Mouse (Mus musculus) heart, postnatal 36 days (tissue): Measurements from ENCODE around the gene Myo16. TPM values are rescaled to one million over a fixed set of nuclear protein-coding genes. Genes with fewer than 3 reads are reported as not detected.

Experiments used
- DNase-seq, 2 experiments: peaks; one replicate each; pipeline ENCODE4 v3.0.0; 2021 to 2022
- intact Hi-C: fragments of 180-260 bp; cut with DNase I; formaldehyde crosslinking; loops from one replicate; pipeline ENCODE4 v1.15.1; 2025
- total RNA-seq, 2 experiments: library from RNA; stranded (reverse); gene quantifications; 2 replicates each; pipeline ENCODE4 v1.2.3; 2021

Myo16 gene
- total RNA-seq, result 1 to 10 TPM; 2.4 to 3.2 TPM

GRCm38 (mm10) chr8:10153611-10154438 lies at the start of gene Myo16:
TSS of gene Myo16 (plus strand) at chr8:10153911.
- no peak for DNase-seq
- intact Hi-C loops, result no loop called here

- DNase-seq, result no peak
- intact Hi-C loops, result no loop called here
Measured at GRCm38 (mm10) chr8:10108516-10109271, 45.0 kb upstream of the Myo16 start.

- no peak for DNase-seq
- intact Hi-C loops, result no loop called here
Measured at GRCm38 (mm10) chr8:10122749-10123148, 31.0 kb upstream of the Myo16 start.

- no peak for DNase-seq
- intact Hi-C loops, result no loop called here
Measured at GRCm38 (mm10) chr8:10123412-10123811, 30.3 kb upstream of the Myo16 start.

- intact Hi-C loops, result no loop called here
- no peak for DNase-seq
Measured at GRCm38 (mm10) chr8:10125684-10126083, 28.0 kb upstream of the Myo16 start.

- no peak for DNase-seq
- intact Hi-C loops, result no loop called here
Measured at GRCm38 (mm10) chr8:10130513-10131414, 22.9 kb upstream of the Myo16 start.

- DNase-seq, result no peak
- intact Hi-C loops, result no loop called here
Measured at GRCm38 (mm10) chr8:10139536-10139935, 14.2 kb upstream of the Myo16 start.

GRCm38 (mm10) chr8:10143961-10144360 lies 9.8 kb upstream of the Myo16 start:
- intact Hi-C loops, result no loop called here

GRCm38 (mm10) chr8:10151692-10152247 lies 1.9 kb upstream of the Myo16 start:
- intact Hi-C loops, result no loop called here

More at GRCm38 (mm10) chr8:10143961-10144360, 9.8 kb upstream of the Myo16 start:
- DNase-seq, result no peak

GRCm38 (mm10) chr8:10154439-10154745 lies 681 bp downstream of the Myo16 start:
- no peak for DNase-seq
- intact Hi-C loops, result no loop called here

More at GRCm38 (mm10) chr8:10151692-10152247, 1.9 kb upstream of the Myo16 start:
- DNase-seq, result no peak

GRCm38 (mm10) chr8:10155075-10155474 lies 1.4 kb downstream of the Myo16 start:
- DNase-seq, result no peak
- intact Hi-C loops, result no loop called here

GRCm38 (mm10) chr8:10161106-10161505 lies 7.4 kb downstream of the Myo16 start:
- intact Hi-C loops, result no loop called here
- DNase-seq, result no peak

- intact Hi-C loops, result no loop called here
Measured at GRCm38 (mm10) chr8:10164959-10165358, 11.2 kb downstream of the Myo16 start.

GRCm38 (mm10) chr8:10168326-10168725 lies 14.6 kb downstream of the Myo16 start:
- intact Hi-C loops, result no loop called here
- no peak for DNase-seq

More at GRCm38 (mm10) chr8:10164959-10165358, 11.2 kb downstream of the Myo16 start:
- no peak for DNase-seq

GRCm38 (mm10) chr8:10169894-10170293 lies 16.2 kb downstream of the Myo16 start:
- DNase-seq, result no peak
- intact Hi-C loops, result no loop called here

- intact Hi-C loops, result no loop called here
- DNase-seq, result no peak
Measured at GRCm38 (mm10) chr8:10171321-10171720, 17.6 kb downstream of the Myo16 start.

GRCm38 (mm10) chr8:10172278-10172677 lies 18.6 kb downstream of the Myo16 start:
- intact Hi-C loops, result no loop called here
- DNase-seq, result no peak

- intact Hi-C loops, result no loop called here
- no peak for DNase-seq
Measured at GRCm38 (mm10) chr8:10173033-10173747, 19.5 kb downstream of the Myo16 start.

GRCm38 (mm10) chr8:10174201-10174840 lies 20.6 kb downstream of the Myo16 start:
- DNase-seq, result no peak
- intact Hi-C loops, result no loop called here
